Mouse (Mus musculus) embryonic fibroblast, embryonic 13.5 days (primary cell): Measurements from ENCODE around the gene Lzts2.
"Not testable (repeated sequence)": the region's sequence is repeated elsewhere in the genome, so short reads cannot be mapped to it uniquely, and the experiment has no call there.

Source experiments
- CTCF ChIP-seq: IDR thresholded peaks from 2 replicates; pipeline ENCODE4 v1.5.1; 2011; ENCODE audit warnings: mild to moderate bottlenecking, control low read depth, low read length, moderate library complexity, borderline replicate concordance; ENCODE audit not compliant: insufficient read depth
- POLR2A ChIP-seq: IDR thresholded peaks from 2 replicates; pipeline ENCODE4 v1.6.1; 2011; ENCODE audit warnings: low read depth, mild to moderate bottlenecking, control low read depth, low read length, moderate library complexity

- TF ChIP-seq CTCF, POLR2A: not testable (repeated sequence)
Observed at GRCm38 (mm10) chr19:45038198-45038597, 24.0 kb downstream of the Lzts2 start.
